Mouse (Mus musculus): ENCODE data around the gene Olfr653. TPM values are rescaled to one million over a fixed set of nuclear protein-coding genes. Genes with fewer than 3 reads are reported as not detected.

Olfr653 gene
- polyA plus RNA-seq, 1 experiment from 2014 or later = not detected

Other genes with a start within 250 kb of the Olfr653 start
- not detected in 2 replicates for gene Trim34b, start 247.8 kb upstream of the Olfr653 start, polyA plus RNA-seq (2015; fragmentation: Nextera tagmentation; extraction: Ambion mirVana)
- 0.95 and 1.9 TPM in 2 replicates for gene Trim12c, start 224.0 kb upstream of the Olfr653 start, polyA plus RNA-seq (2015; fragmentation: Nextera tagmentation; extraction: Ambion mirVana)
- not detected in 2 replicates for gene Trim30b, start 207.4 kb upstream of the Olfr653 start, polyA plus RNA-seq (2015; fragmentation: Nextera tagmentation; extraction: Ambion mirVana)
- gene Trim30c, start 176.5 kb upstream of the Olfr653 start, polyA plus RNA-seq (2015; fragmentation: Nextera tagmentation; extraction: Ambion mirVana) = 0.24 TPM in 1 of 2 replicates, not detected in the other
- gene Trim30a, start 112.1 kb upstream of the Olfr653 start, polyA plus RNA-seq (2015; fragmentation: Nextera tagmentation; extraction: Ambion mirVana) = 0.77 and 2.8 TPM in 2 replicates
- gene Trim30d, start 69.5 kb upstream of the Olfr653 start, polyA plus RNA-seq (2015; fragmentation: Nextera tagmentation; extraction: Ambion mirVana) = 0.45 and 0.96 TPM in 2 replicates
- not detected in 2 replicates for gene Olfr651, start 27.2 kb upstream of the Olfr653 start, polyA plus RNA-seq (2015; fragmentation: Nextera tagmentation; extraction: Ambion mirVana)
- not detected in 2 replicates for gene Olfr652, start 16.4 kb upstream of the Olfr653 start, polyA plus RNA-seq (2015; fragmentation: Nextera tagmentation; extraction: Ambion mirVana)
- not detected in 2 replicates for gene Olfr654, start 9.7 kb downstream of the Olfr653 start, polyA plus RNA-seq (2015; fragmentation: Nextera tagmentation; extraction: Ambion mirVana)
- gene Olfr655, start 24.5 kb downstream of the Olfr653 start, polyA plus RNA-seq (2015; fragmentation: Nextera tagmentation; extraction: Ambion mirVana) = not detected in 2 replicates
- not detected in 2 replicates for gene Olfr656, start 36.6 kb downstream of the Olfr653 start, polyA plus RNA-seq (2015; fragmentation: Nextera tagmentation; extraction: Ambion mirVana)
- gene Olfr657, start 47.5 kb downstream of the Olfr653 start, polyA plus RNA-seq (2015; fragmentation: Nextera tagmentation; extraction: Ambion mirVana) = not detected in 2 replicates
- gene Olfr658, start 70.0 kb downstream of the Olfr653 start, polyA plus RNA-seq (2015; fragmentation: Nextera tagmentation; extraction: Ambion mirVana) = 0.22 and 0.36 TPM in 2 replicates
- gene Olfr659, start 89.4 kb downstream of the Olfr653 start, polyA plus RNA-seq (2015; fragmentation: Nextera tagmentation; extraction: Ambion mirVana) = not detected in 2 replicates
- gene Olfr661, start 109.2 kb downstream of the Olfr653 start, polyA plus RNA-seq (2015; fragmentation: Nextera tagmentation; extraction: Ambion mirVana) = not detected in 2 replicates
- not detected in 2 replicates for gene Usp17le, start 200.2 kb downstream of the Olfr653 start, polyA plus RNA-seq (2015; fragmentation: Nextera tagmentation; extraction: Ambion mirVana)

All from neural tube, embryonic 15.5 days (tissue).